Mouse (Mus musculus): ENCODE measurements around the gene H2afy.

DNA sequence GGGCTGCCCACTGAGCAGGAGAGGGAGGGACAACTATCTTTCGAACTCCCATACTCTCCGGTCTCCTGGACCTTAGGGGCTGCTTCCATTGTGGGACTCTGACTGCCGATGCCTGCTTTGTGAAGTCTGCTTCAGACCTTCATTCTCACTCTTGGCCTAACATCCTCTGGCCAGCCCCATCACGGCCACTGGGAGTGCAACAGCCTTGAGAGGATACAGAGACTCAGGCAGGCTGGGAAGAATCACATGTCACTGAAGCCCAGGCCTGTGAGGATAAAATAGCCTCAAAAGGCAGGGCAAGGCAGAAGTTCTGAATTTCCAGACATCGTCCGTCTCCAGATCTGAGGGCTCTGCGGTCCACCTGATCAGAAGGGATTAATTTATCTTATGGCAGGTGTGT, 35.9 kb upstream of the H2afy start:
- no peak for TF ChIP-seq CTCF (IDR thresholded peaks at IDR 0.05; ENCODE audit: borderline replicate concordance, control insufficient read depth, extremely low read depth, insufficient read depth, low read length, poor library complexity)
- TF ChIP-seq POLR2A (IDR thresholded peaks at IDR 0.05; ENCODE audit: control insufficient read depth, extremely low read depth, insufficient read depth, low read length, poor library complexity), result no peak

Measured in thymus, adult 2 months (tissue).